Mouse (Mus musculus): ENCODE data around the gene Nudt14. TPM values are rescaled to one million over a fixed set of nuclear protein-coding genes. Genes with fewer than 3 reads are reported as not detected.
A peak's percentile ranks its signal among the peaks of the same experiment; 100 is the strongest.

The Nudt14 gene
- polyA plus RNA-seq, 1 experiment = 66.1 TPM

DNA sequence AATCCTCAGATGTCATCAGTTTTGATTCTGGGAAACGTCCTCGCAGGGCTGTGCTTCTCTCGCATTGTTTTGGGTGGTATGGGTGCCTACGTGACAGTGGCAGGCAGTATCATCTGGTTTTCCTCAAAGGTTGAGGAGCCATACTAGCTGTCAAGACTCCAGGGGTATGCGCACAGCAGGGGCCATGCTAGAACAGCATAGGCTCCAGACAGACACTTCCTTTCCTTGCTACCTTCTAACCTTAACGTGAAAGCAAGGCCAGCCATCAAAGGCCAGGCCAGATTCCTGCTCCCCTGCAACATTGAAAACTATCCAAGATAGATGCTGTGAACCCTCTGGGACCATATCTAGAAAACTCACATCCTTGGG, 8.8 kb upstream of the Nudt14 start:
- WGBS = 6% methylated on average over 6 of the region's 6 CpGs
- 0 out of 2 replicates have a peak overlapping the region, but pooled peaks have one; percentile 7 for H3K27ac ChIP-seq (ENCODE audit: insufficient read depth, low read depth, low read length)

DNA sequence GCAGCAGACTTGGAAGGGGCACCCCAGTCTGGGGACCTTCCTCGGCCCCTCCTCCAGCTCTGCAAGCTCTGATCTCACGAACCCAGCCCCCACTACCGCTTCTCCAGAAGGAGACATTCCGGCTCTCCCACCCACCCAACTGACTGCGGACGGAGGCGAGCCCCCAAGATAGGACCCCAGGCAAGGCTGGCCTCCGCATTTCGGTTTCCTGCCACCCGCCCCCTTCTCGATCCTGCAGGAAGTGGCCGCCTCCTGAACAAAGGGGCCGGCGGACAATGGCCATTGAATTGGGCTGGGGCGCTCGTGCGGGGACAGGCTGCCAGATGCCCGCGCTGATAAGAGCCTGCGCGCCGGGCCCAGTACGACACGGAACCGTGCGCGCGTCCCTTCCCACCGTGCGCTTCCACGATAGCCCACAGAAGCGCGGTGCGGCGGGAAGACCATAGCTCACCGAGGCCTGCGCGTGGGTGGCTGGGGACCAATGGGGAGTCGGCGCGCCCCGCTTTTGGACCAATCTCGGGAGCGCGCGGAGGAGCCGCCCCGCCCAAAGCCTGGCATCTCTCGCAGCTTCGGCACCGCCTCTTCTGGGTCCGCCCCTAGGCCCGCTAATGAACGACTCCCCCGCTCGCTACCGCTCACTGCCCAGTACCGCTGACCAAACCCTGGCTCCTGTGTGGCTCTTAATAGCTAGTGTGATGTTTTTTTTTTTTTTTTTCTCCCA, 8.3 kb upstream of the Nudt14 start:
- whole genome bisulfite sequencing = under 1% methylated on average over 58 of the region's 58 CpGs
- Histone ChIP-seq H3K27me3 (replicated peaks; ENCODE audit: control insufficient read depth, insufficient read depth, low read length) (no peaks in the 10 kb centered on the region), H3K27ac (ENCODE audit: insufficient read depth, low read depth, low read length) (0 out of 2 replicates have a peak overlapping the region, but pooled peaks have one; percentile 42), H3K4me1 (ENCODE audit: control insufficient read depth, insufficient read depth, low read length) (no peaks in the 10 kb centered on the region), H3K36me3 (ENCODE audit: control insufficient read depth, insufficient read depth, low read length) (no peaks in the 10 kb centered on the region), H3K4me3 (ENCODE audit: insufficient read depth, low read depth, low read length) (peak overlapping the region; percentile 57)
- TF ChIP-seq POLR2A (IDR thresholded peaks at IDR 0.05; ENCODE audit: low read depth, low read length) (no peak), CTCF (conservative IDR thresholded peaks at IDR 0.05; ENCODE audit: insufficient read depth, insufficient read length, low read depth, low read length) (no peak)
- DNase-seq = peak; percentile 92

More for the DNA sequence above, 8.8 kb upstream of the Nudt14 start:
- Histone ChIP-seq H3K36me3 (ENCODE audit: control insufficient read depth, insufficient read depth, low read length) (no peaks in the 10 kb centered on the region), H3K27me3 (replicated peaks; ENCODE audit: control insufficient read depth, insufficient read depth, low read length) (no peaks in the 10 kb centered on the region), H3K4me1 (ENCODE audit: control insufficient read depth, insufficient read depth, low read length) (no peaks in the 10 kb centered on the region), H3K4me3 (ENCODE audit: insufficient read depth, low read depth, low read length) (peak overlapping the region; percentile 2; the same call in 1 of the 2 replicates)
- no peak for DNase-seq
- TF ChIP-seq POLR2A (IDR thresholded peaks at IDR 0.05; ENCODE audit: low read depth, low read length) (no peak), CTCF (conservative IDR thresholded peaks at IDR 0.05; ENCODE audit: insufficient read depth, insufficient read length, low read depth, low read length) (no peak)

- H3K4me1 ChIP-seq (ENCODE audit: control insufficient read depth, insufficient read depth, low read length) = peaks cover 1% of the 10 kb centered on the region; the same call in 1 of the 2 replicates
- H3K27ac ChIP-seq (ENCODE audit: insufficient read depth, low read depth, low read length) = no peak overlapping the region
- TF ChIP-seq POLR2A (IDR thresholded peaks at IDR 0.05; ENCODE audit: low read depth, low read length) = no peak
- TF ChIP-seq CTCF (conservative IDR thresholded peaks at IDR 0.05; ENCODE audit: insufficient read depth, insufficient read length, low read depth, low read length) = peak; percentile 55
- no peak overlapping the region for H3K4me3 ChIP-seq (ENCODE audit: insufficient read depth, low read depth, low read length)
- no peaks in the 10 kb centered on the region for H3K36me3 ChIP-seq (ENCODE audit: control insufficient read depth, insufficient read depth, low read length)
- 38% methylated on average over 4 of the region's 4 CpGs for WGBS
- peak; percentile 39 for DNase-seq
- H3K27me3 ChIP-seq (replicated peaks; ENCODE audit: control insufficient read depth, insufficient read depth, low read length) = no peaks in the 10 kb centered on the region
Observed at GRCm38 (mm10) chr12:112947307-112947706, 5.4 kb upstream of the Nudt14 start.

- TF ChIP-seq CTCF (conservative IDR thresholded peaks at IDR 0.05; ENCODE audit: insufficient read depth, insufficient read length, low read depth, low read length) (no peak), POLR2A (IDR thresholded peaks at IDR 0.05; ENCODE audit: low read depth, low read length) (no peak)
- no peak overlapping the region for H3K27ac ChIP-seq (ENCODE audit: insufficient read depth, low read depth, low read length)
- DNase-seq = no peak
- 87% methylated on average over 2 of the region's 2 CpGs for WGBS
- H3K4me1 ChIP-seq (ENCODE audit: control insufficient read depth, insufficient read depth, low read length) = peaks cover 12% of the 10 kb centered on the region; the same call in 1 of the 2 replicates
- no peak overlapping the region for H3K4me3 ChIP-seq (ENCODE audit: insufficient read depth, low read depth, low read length)
- no peaks in the 10 kb centered on the region for H3K27me3 ChIP-seq (replicated peaks; ENCODE audit: control insufficient read depth, insufficient read depth, low read length)
- no peaks in the 10 kb centered on the region for H3K36me3 ChIP-seq (ENCODE audit: control insufficient read depth, insufficient read depth, low read length)
Observed at GRCm38 (mm10) chr12:112943669-112944068, 1.7 kb upstream of the Nudt14 start.

DNA sequence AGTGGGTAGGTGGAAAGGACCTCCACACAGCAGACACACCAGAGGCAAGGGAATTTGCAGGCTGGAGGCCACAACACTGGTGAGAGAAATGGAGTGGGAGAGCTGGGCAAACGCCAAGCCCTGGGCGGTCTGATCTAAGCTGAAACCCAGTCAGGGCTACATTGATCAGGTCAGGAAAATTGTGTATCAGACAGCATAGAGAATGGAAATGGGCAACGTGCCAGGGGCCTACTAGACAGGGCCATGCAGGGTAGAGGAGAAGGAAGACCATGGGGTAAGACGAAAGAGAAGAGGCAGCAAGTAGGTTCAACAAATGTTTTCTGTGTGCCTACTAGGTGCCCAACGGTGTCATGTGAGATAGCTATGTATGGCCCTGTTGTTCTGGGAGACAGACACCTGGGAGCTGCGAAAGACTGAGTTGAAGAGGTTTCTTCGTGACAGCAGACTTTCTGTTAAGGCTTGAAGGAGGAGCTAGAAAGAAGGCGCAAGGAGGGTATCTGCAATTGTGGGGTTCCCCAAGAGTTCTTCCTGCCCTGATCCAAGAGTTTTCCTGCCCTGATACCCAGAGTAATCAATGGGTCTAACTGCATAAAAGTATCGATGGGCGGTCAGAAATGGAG, 658 bp downstream of the Nudt14 start:
- peak; percentile 37 for DNase-seq
- 43% methylated on average over 10 of the region's 10 CpGs for whole genome bisulfite sequencing
- peak overlapping the region; percentile 69 for H3K27ac ChIP-seq (ENCODE audit: insufficient read depth, low read depth, low read length)

GRCm38 (mm10) chr12:112940710-112941109, 1.2 kb downstream of the Nudt14 start:
- Histone ChIP-seq H3K4me1 (ENCODE audit: control insufficient read depth, insufficient read depth, low read length) (peaks cover 12% of the 10 kb centered on the region; the same call in 1 of the 2 replicates), H3K27me3 (replicated peaks; ENCODE audit: control insufficient read depth, insufficient read depth, low read length) (no peaks in the 10 kb centered on the region), H3K36me3 (ENCODE audit: control insufficient read depth, insufficient read depth, low read length) (no peaks in the 10 kb centered on the region), H3K27ac (ENCODE audit: insufficient read depth, low read depth, low read length) (no peak overlapping the region), H3K4me3 (ENCODE audit: insufficient read depth, low read depth, low read length) (no peak overlapping the region)
- no peak for DNase-seq
- no peak for TF ChIP-seq CTCF (conservative IDR thresholded peaks at IDR 0.05; ENCODE audit: insufficient read depth, insufficient read length, low read depth, low read length)
- TF ChIP-seq POLR2A (IDR thresholded peaks at IDR 0.05; ENCODE audit: low read depth, low read length) = no peak
- WGBS = 81% methylated on average over 9 of the region's 9 CpGs

More for the DNA sequence above, 658 bp downstream of the Nudt14 start:
- Histone ChIP-seq H3K36me3 (ENCODE audit: control insufficient read depth, insufficient read depth, low read length) (no peaks in the 10 kb centered on the region), H3K4me1 (ENCODE audit: control insufficient read depth, insufficient read depth, low read length) (peaks cover 12% of the 10 kb centered on the region; the same call in 1 of the 2 replicates), H3K27me3 (replicated peaks; ENCODE audit: control insufficient read depth, insufficient read depth, low read length) (no peaks in the 10 kb centered on the region), H3K4me3 (ENCODE audit: insufficient read depth, low read depth, low read length) (peak overlapping the region; percentile 95)
- no peak for TF ChIP-seq CTCF (conservative IDR thresholded peaks at IDR 0.05; ENCODE audit: insufficient read depth, insufficient read length, low read depth, low read length)
- no peak for TF ChIP-seq POLR2A (IDR thresholded peaks at IDR 0.05; ENCODE audit: low read depth, low read length)

GRCm38 (mm10) chr12:112940238-112940637, 1.7 kb downstream of the Nudt14 start:
- no peaks in the 10 kb centered on the region for H3K36me3 ChIP-seq (ENCODE audit: control insufficient read depth, insufficient read depth, low read length)
- DNase-seq = no peak
- H3K4me3 ChIP-seq (ENCODE audit: insufficient read depth, low read depth, low read length) = no peak overlapping the region
- H3K27ac ChIP-seq (ENCODE audit: insufficient read depth, low read depth, low read length) = no peak overlapping the region
- 97% methylated on average over 4 of the region's 4 CpGs for WGBS
- peaks cover 12% of the 10 kb centered on the region; the same call in 1 of the 2 replicates for H3K4me1 ChIP-seq (ENCODE audit: control insufficient read depth, insufficient read depth, low read length)
- no peaks in the 10 kb centered on the region for H3K27me3 ChIP-seq (replicated peaks; ENCODE audit: control insufficient read depth, insufficient read depth, low read length)
- no peak for TF ChIP-seq CTCF (conservative IDR thresholded peaks at IDR 0.05; ENCODE audit: insufficient read depth, insufficient read length, low read depth, low read length)
